Comparison of ENCODE assay signal across 7 mouse cellular contexts in the genomic region with DNA sequence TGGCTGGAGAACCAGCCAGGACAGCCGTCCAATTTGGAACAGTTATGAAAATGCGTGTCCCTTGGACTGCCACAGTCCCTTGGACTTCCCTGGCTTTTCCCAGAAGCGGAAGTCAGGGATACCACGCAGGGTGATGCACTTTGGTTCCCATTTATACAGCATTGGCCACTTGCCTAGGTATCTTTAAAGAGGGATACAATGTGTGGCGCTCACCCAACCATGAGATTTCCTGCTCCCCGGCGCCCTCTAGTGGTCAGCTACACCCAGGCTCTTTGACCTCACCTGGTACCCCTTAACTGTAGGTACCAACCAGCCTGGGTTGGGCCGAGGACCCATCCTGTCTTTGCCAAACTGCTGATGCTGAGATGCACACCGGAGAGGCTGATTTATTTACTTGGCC. TPM values are rescaled to one million over a fixed set of nuclear protein-coding genes. Genes with fewer than 3 reads are reported as not detected.
DNase-seq lines count a peak whose midpoint lies in the region; ATAC-seq and TF ChIP-seq lines count a peak whose summit lies in the region.

No protein-coding gene starts in this region.

- H3K36me3 ChIP-seq in intestine, embryonic 15.5 days, result no peaks in the 10 kb centered on the region
- H3K36me3 ChIP-seq in midbrain, embryonic 11.5 days (ENCODE audit: control insufficient read depth, insufficient read depth, low read length), result no peaks in the 10 kb centered on the region
- H3K36me3 ChIP-seq in small intestine, adult 2 months (ENCODE audit: control insufficient read depth, insufficient read depth, low read length), result no peaks in the 10 kb centered on the region

- H3K27ac ChIP-seq in gastrocnemius, adult 2 months, result no peak overlapping the region
- no peak overlapping the region for H3K27ac ChIP-seq in intestine, embryonic 15.5 days
- H3K27ac ChIP-seq in midbrain, embryonic 11.5 days (ENCODE audit: low read depth, low read length), result no peak overlapping the region
- no peak overlapping the region for H3K27ac ChIP-seq in small intestine, adult 2 months (ENCODE audit: insufficient read depth, low read depth, low read length)

- TF ChIP-seq CTCF in gastrocnemius, adult 2 months (IDR thresholded peaks at IDR 0.05), result peak; percentile 98; the same call in 1 of the 2 replicates
- TF ChIP-seq CTCF in small intestine, adult 2 months (IDR thresholded peaks at IDR 0.05; ENCODE audit: extremely low read depth, insufficient read length, insufficient replicate concordance, low read depth, low read length), result peak; percentile 97

- intact Hi-C loops in gastrocnemius, adult 2 months (cut with DNase I), result loop anchor here (1.0 kb wide), 1 partner anchor 87 kb away; no protein-coding TSS in a partner anchor
- intact Hi-C loops in left cerebral cortex, postnatal 14 days (cut with DNase I), result loop anchor here (2.0 kb wide), 1 partner anchor 88 kb away; no protein-coding TSS in a partner anchor

- H3K4me1 ChIP-seq in intestine, embryonic 15.5 days (replicated peaks), result no peaks in the 10 kb centered on the region
- H3K4me1 ChIP-seq in midbrain, embryonic 11.5 days (ENCODE audit: control insufficient read depth, insufficient read depth, low read length), result no peaks in the 10 kb centered on the region
- peaks cover 13% of the 10 kb centered on the region; the same call in 1 of the 2 replicates for H3K4me1 ChIP-seq in small intestine, adult 2 months (ENCODE audit: control insufficient read depth, insufficient read depth, insufficient read length, low read length)

- no peak overlapping the region for H3K4me2 ChIP-seq in intestine, embryonic 15.5 days (replicated peaks)
- H3K4me2 ChIP-seq in midbrain, embryonic 11.5 days, result no peak overlapping the region

- 0 out of 2 replicates have a peak overlapping the region, but pooled peaks have one; percentile 7 for H3K4me3 ChIP-seq in gastrocnemius, adult 2 months
- H3K4me3 ChIP-seq in intestine, embryonic 15.5 days (replicated peaks), result no peak overlapping the region
- H3K4me3 ChIP-seq in midbrain, embryonic 11.5 days (ENCODE audit: low read depth, low read length), result no peak overlapping the region
- no peak overlapping the region for H3K4me3 ChIP-seq in small intestine, adult 2 months (ENCODE audit: low read depth, low read length)

- H3K27me3 ChIP-seq in intestine, embryonic 15.5 days (replicated peaks), result no peaks in the 10 kb centered on the region
- H3K27me3 ChIP-seq in midbrain, embryonic 11.5 days (ENCODE audit: control insufficient read depth, insufficient read depth, low read length), result no peaks in the 10 kb centered on the region
- H3K27me3 ChIP-seq in small intestine, adult 2 months (ENCODE audit: control insufficient read depth, insufficient read depth, low read length), result no peaks in the 10 kb centered on the region

- peak; percentile 92 to 93 for DNase-seq in cerebellum, postnatal 14 days
- DNase-seq in gastrocnemius, adult 2 months, result peak; percentile 81
- DNase-seq in left cerebral cortex, postnatal 14 days (ENCODE audit: low spot score in 2 of 2), result peak; percentile 57 to 83
- peak; percentile 96 for DNase-seq in midbrain, embryonic 11.5 days (ENCODE audit: low spot score, missing footprints)

- no peaks in the 10 kb centered on the region for H3K9me3 ChIP-seq in intestine, embryonic 15.5 days
- H3K9me3 ChIP-seq in midbrain, embryonic 11.5 days (ENCODE audit: control insufficient read depth, low read length), result no peaks in the 10 kb centered on the region

- WGBS in intestine, embryonic 15.5 days, result 26% methylated on average over 9 of the region's 9 CpGs
- WGBS in midbrain, embryonic 11.5 days, result 31% methylated on average over 9 of the region's 9 CpGs
- WGBS in small intestine, adult 2 months, result 9% methylated on average over 9 of the region's 9 CpGs

- no peak overlapping the region for H3K9ac ChIP-seq in intestine, embryonic 15.5 days
- no peak overlapping the region for H3K9ac ChIP-seq in midbrain, embryonic 11.5 days (ENCODE audit: low read length)

- ATAC-seq in activated CD4-positive, CD25-positive, alpha-beta regulatory T cell, adult 4 months, result peak; percentile 46
- peak; percentile 66 for ATAC-seq in intestine, embryonic 15.5 days
- 0 out of 2 replicates have a peak, but pooled peaks have one; percentile 22 for ATAC-seq in midbrain, embryonic 11.5 days (ENCODE audit: low FRiP score)

- TF ChIP-seq POLR2A in small intestine, adult 2 months (IDR thresholded peaks at IDR 0.05; ENCODE audit: low read depth, low read length), result no peak

RNA-seq across cellular contexts. Expression of a gene that starts 44.5 kb away (rescaled TPM):
- polyA plus RNA-seq in activated CD4-positive, CD25-positive, alpha-beta regulatory T cell, adult 4 months (2017; shearing (Covaris generic)), result 10 to 100 TPM; 16.9 to 27.7 TPM
- total RNA-seq in gastrocnemius, adult 2 months (2021), result 1 to 10 TPM; 4.3 to 6.4 TPM
- polyA plus RNA-seq in intestine, embryonic 15.5 days (2015; fragmentation: Nextera tagmentation; extraction: Ambion mirVana), result 14.3 and 16.3 TPM in 2 replicates
- total RNA-seq in left cerebral cortex, postnatal 14 days (2021), result 100 to 1,000 TPM; 125 to 135 TPM
- polyA plus RNA-seq in midbrain, embryonic 11.5 days (2014; fragmentation: Nextera tagmentation; extraction: Ambion mirVana), result 11.6 and 11.7 TPM in 2 replicates
- 40.6 and 103 TPM in 2 replicates for polyA plus RNA-seq in small intestine, adult 2 months (2012; rRNA removed)
